Mouse (Mus musculus): ENCODE data around the gene Hoxb7.

- TF ChIP-seq EP300 (IDR thresholded peaks at IDR 0.05; ENCODE audit: low read depth) (no peak), CTCF (IDR thresholded peaks at IDR 0.05; ENCODE audit: low read depth) (no peak)
Observed at GRCm38 (mm10) chr11:96306183-96306907, 19.9 kb downstream of the Hoxb7 start.
